Mouse (Mus musculus) ovary, postnatal 36 days (tissue): Measurements from ENCODE around the gene Mlx.
A peak's percentile ranks its signal among the peaks of the same experiment; 100 is the strongest.

Source experiments
- DNase-seq: peaks from one replicate; pipeline ENCODE4 v3.0.0; 2022; ENCODE audit warnings: low spot score, mixed read lengths

Gene Mlx

GRCm38 (mm10) chr11:101065002-101065401 is 22.1 kb upstream of the Mlx start:
- no peak for DNase-seq

- DNase-seq = peak; percentile 83
These were observed 20.3 kb upstream of the Mlx start for GRCm38 (mm10) chr11:101066549-101067412.

- DNase-seq = peak; percentile 94
These were observed 17.5 kb upstream of the Mlx start, which contains the start of gene Naglu for GRCm38 (mm10) chr11:101069391-101070188. Gene Naglu, plus strand, starts transcription at chr11:101070012.

- DNase-seq = no peak
These were observed 16.9 kb upstream of the Mlx start for GRCm38 (mm10) chr11:101070189-101070527.

- DNase-seq = no peak
These were observed 16.1 kb upstream of the Mlx start for GRCm38 (mm10) chr11:101070987-101071386.

GRCm38 (mm10) chr11:101071810-101072428 is 15.2 kb upstream of the Mlx start:
- DNase-seq = no peak

GRCm38 (mm10) chr11:101078121-101078520 is 9.0 kb upstream of the Mlx start, which contains the start of gene Hsd17b1:
Gene Hsd17b1, plus strand, starts transcription at chr11:101078411.
- DNase-seq = peak; percentile 76

- DNase-seq = no peak
These were observed 7.3 kb upstream of the Mlx start for GRCm38 (mm10) chr11:101079746-101080145.

GRCm38 (mm10) chr11:101080421-101080820 is 6.7 kb upstream of the Mlx start:
- DNase-seq = no peak

GRCm38 (mm10) chr11:101081659-101082058 is 5.4 kb upstream of the Mlx start:
- DNase-seq = no peak

GRCm38 (mm10) chr11:101082208-101083082 is 4.6 kb upstream of the Mlx start, which contains the start of gene Coasy:
Gene Coasy, plus strand, starts transcription at chr11:101082565.
- DNase-seq = peak; percentile 81

- DNase-seq = no peak
These were observed 3.9 kb upstream of the Mlx start for GRCm38 (mm10) chr11:101083083-101083697.

GRCm38 (mm10) chr11:101084246-101084645 is 2.8 kb upstream of the Mlx start:
- DNase-seq = no peak

GRCm38 (mm10) chr11:101084811-101085210 is 2.3 kb upstream of the Mlx start:
- no peak for DNase-seq

- DNase-seq = no peak
These were observed 1.3 kb upstream of the Mlx start for GRCm38 (mm10) chr11:101085617-101086322.

GRCm38 (mm10) chr11:101086323-101086674 is 778 bp upstream of the Mlx start:
- no peak for DNase-seq

GRCm38 (mm10) chr11:101087682-101088055 is 592 bp downstream of the Mlx start:
- DNase-seq = no peak

GRCm38 (mm10) chr11:101089931-101090330 is 2.9 kb downstream of the Mlx start:
- no peak for DNase-seq

GRCm38 (mm10) chr11:101094930-101095313 is 7.8 kb downstream of the Mlx start:
- DNase-seq = no peak

GRCm38 (mm10) chr11:101095314-101096024 is 8.4 kb downstream of the Mlx start, which contains the start of gene Psmc3ip:
Gene Psmc3ip, minus strand, starts transcription at chr11:101095436.
- peak; percentile 91 for DNase-seq
